Mouse (Mus musculus) spleen, adult 2 months (tissue): Measurements from ENCODE around the gene Rplp2.

Source experiments
- CTCF ChIP-seq: fragments of 200-500 bp; IDR thresholded peaks from 2 replicates; pipeline ENCODE4 v1.5.1; 2011; ENCODE audit warnings: mild to moderate bottlenecking, inconsistent platforms; ENCODE audit not compliant: insufficient read depth, insufficient read length, insufficient replicate concordance; ENCODE audit errors: extremely low read depth
- POLR2A ChIP-seq: fragments of 200-500 bp; IDR thresholded peaks from 2 replicates; pipeline ENCODE4 v1.6.1; 2011; ENCODE audit warnings: low read depth, low read length, inconsistent platforms

DNA sequence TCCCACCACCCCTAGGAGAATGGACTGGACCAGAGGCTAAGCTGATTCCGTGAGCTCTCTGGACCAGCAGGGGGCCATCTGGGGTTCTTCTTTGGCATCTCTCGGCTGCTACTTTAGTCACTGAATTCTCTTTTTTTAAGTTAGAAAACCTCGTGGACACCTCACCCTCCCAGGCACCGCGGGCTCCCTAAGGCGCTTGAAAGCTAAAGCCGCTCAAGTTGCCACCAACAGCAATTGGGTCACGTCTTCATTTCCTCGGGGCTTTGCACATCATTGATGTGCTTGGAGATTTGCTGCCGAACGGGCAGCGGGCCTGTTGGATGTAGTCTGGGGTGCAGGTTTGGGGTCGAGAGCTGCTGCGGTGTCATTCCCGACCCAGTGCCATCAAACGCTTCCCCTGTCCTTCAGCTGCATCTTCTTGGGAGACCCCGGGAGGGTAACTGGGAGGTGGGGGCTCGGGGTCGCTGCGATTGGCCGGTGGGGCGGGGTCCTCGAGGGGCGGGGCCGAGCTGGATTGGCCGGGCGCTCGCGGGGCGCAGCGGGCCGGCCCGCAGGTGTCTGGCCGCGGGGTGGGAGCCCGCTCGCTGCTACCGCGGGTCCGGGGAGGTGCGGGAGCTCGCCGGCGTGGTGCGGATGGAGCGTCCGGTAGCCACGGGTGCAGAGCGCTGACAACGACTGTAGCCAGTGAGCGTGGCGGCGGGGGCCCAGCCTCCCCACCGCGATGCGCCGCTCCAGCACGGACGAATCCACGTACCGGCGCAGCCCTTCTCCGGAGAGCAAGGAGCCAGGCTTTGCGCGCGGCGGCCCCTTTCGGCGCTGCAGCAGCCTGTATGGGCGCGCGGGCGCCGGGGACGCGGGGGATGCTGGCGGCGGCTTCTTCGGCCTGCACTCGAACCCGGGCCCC is 34.6 kb downstream of the Rplp2 start:
- TF ChIP-seq POLR2A (no peak), CTCF (peak; percentile 10; the same call in 1 of the 2 replicates)
